Mouse (Mus musculus) mature B cell (primary cell): ENCODE results near the gene Cdc42bpg.

Experiments used
- in situ Hi-C: fragments of 300-500 bp; cut with MboI; formaldehyde crosslinking; loops from 2 replicates; pipeline ENCODE4 v1.14.3; 2019

The Cdc42bpg gene

GRCm38 (mm10) chr19:6347615-6348014, 41.4 kb downstream of the Cdc42bpg start:
- in situ Hi-C loops, result no loop called here

- in situ Hi-C loops, result no loop called here
Observed at GRCm38 (mm10) chr19:6348717-6349116, 42.5 kb downstream of the Cdc42bpg start.

- in situ Hi-C loops, result no loop called here
Observed at GRCm38 (mm10) chr19:6349215-6349983, 43.1 kb downstream of the Cdc42bpg start.

GRCm38 (mm10) chr19:6351431-6352106, 45.3 kb downstream of the Cdc42bpg start:
- in situ Hi-C loops, result no loop called here

GRCm38 (mm10) chr19:6352107-6352505, 45.9 kb downstream of the Cdc42bpg start:
- in situ Hi-C loops, result no loop called here

- in situ Hi-C loops, result no loop called here
Observed at GRCm38 (mm10) chr19:6354030-6354429, 47.8 kb downstream of the Cdc42bpg start.

GRCm38 (mm10) chr19:6361291-6361690, 55.0 kb downstream of the Cdc42bpg start:
- in situ Hi-C loops, result no loop called here

- in situ Hi-C loops, result no loop called here
Observed at GRCm38 (mm10) chr19:6363091-6363410, 56.8 kb downstream of the Cdc42bpg start.

- in situ Hi-C loops, result no loop called here
Observed at GRCm38 (mm10) chr19:6363411-6364240, 57.4 kb downstream of the Cdc42bpg start, which contains the start of gene Sf1. Gene Sf1 (plus strand): TSS chr19:6363690.

- in situ Hi-C loops, result no loop called here
Observed at GRCm38 (mm10) chr19:6364317-6364725, 58.1 kb downstream of the Cdc42bpg start.

GRCm38 (mm10) chr19:6364842-6365241, 58.6 kb downstream of the Cdc42bpg start:
- in situ Hi-C loops, result no loop called here

GRCm38 (mm10) chr19:6370175-6370574, 63.9 kb downstream of the Cdc42bpg start:
- in situ Hi-C loops, result no loop called here

GRCm38 (mm10) chr19:6372433-6372832, 66.2 kb downstream of the Cdc42bpg start:
- in situ Hi-C loops, result no loop called here

- in situ Hi-C loops, result no loop called here
Observed at GRCm38 (mm10) chr19:6373539-6374400, 67.5 kb downstream of the Cdc42bpg start.

GRCm38 (mm10) chr19:6374571-6374970, 68.3 kb downstream of the Cdc42bpg start:
- in situ Hi-C loops, result no loop called here
